Mouse (Mus musculus) E14TG2a.4 (cell line): ENCODE data around the gene Krt10.

Experiments used
- H3K27me3 ChIP-seq: 2 replicates; pipeline ENCODE4 v1.6.1; 2014; ENCODE audit warnings: low read length, control low read depth; ENCODE audit not compliant: insufficient read depth
- H3K36me3 ChIP-seq: 2 replicates; pipeline ENCODE4 v1.6.1; 2014; ENCODE audit warnings: low read length, control low read depth; ENCODE audit not compliant: insufficient read depth
- H3K4me1 ChIP-seq: replicated peaks from 2 replicates; pipeline ENCODE4 v1.6.1; 2014; ENCODE audit warnings: low read depth, low read length, control low read depth
- H3K4me3 ChIP-seq: replicated peaks from 2 replicates; pipeline ENCODE4 v1.5.1; 2014; ENCODE audit warnings: mild to moderate bottlenecking, low read length
- H3K9me3 ChIP-seq: 2 replicates; pipeline ENCODE4 v1.6.1; 2014; ENCODE audit warnings: low read length, control low read depth
- CTCF ChIP-seq: conservative IDR thresholded peaks from 2 replicates; pipeline ENCODE4 v1.5.1; 2014; ENCODE audit warnings: low read length
- NANOG ChIP-seq: IDR thresholded peaks from 2 replicates; pipeline ENCODE4 v1.6.1; 2014; ENCODE audit warnings: borderline replicate concordance, low read length, mixed read lengths
- POU5F1 ChIP-seq: IDR thresholded peaks from 2 replicates; pipeline ENCODE4 v1.6.1; 2014; ENCODE audit warnings: low read length, borderline replicate concordance

Gene Krt10

GRCm38 (mm10) chr11:99364412-99364811 is 24.8 kb downstream of the Krt10 start:
- no peaks in the 10 kb centered on the region for H3K9me3 ChIP-seq
- no peaks in the 10 kb centered on the region for H3K36me3 ChIP-seq
- H3K4me1 ChIP-seq: peaks cover 8% of the 10 kb centered on the region
- no peaks in the 10 kb centered on the region; the same call in 1 of the 2 replicates for H3K27me3 ChIP-seq
- peak; percentile 85 for TF ChIP-seq CTCF
- no peak for TF ChIP-seq POU5F1
- no peak overlapping the region for H3K4me3 ChIP-seq

GRCm38 (mm10) chr11:99361423-99361822 is 27.7 kb downstream of the Krt10 start:
- Histone ChIP-seq H3K4me3 (no peak overlapping the region), H3K9me3 (no peaks in the 10 kb centered on the region), H3K4me1 (peaks cover 4% of the 10 kb centered on the region), H3K36me3 (no peaks in the 10 kb centered on the region), H3K27me3 (peaks cover 3% of the 10 kb centered on the region; the same call in 1 of the 2 replicates)
- TF ChIP-seq CTCF (no peak), NANOG (no peak), POU5F1 (no peak)

GRCm38 (mm10) chr11:99351004-99351403 is 38.2 kb downstream of the Krt10 start, which contains the start of gene Krt27:
Gene Krt27 (minus strand): TSS chr11:99351104.
- H3K4me1 ChIP-seq: 0 out of 2 replicates have a peak, but pooled peaks cover 8% of the 10 kb centered on the region
- H3K36me3 ChIP-seq: no peaks in the 10 kb centered on the region
- H3K4me3 ChIP-seq: peak within 1 kb of the TSS; percentile 51
- H3K27me3 ChIP-seq: peaks cover 26% of the 10 kb centered on the region
- TF ChIP-seq POU5F1 (no peak), NANOG (no peak), CTCF (no peak)
- no peaks in the 10 kb centered on the region for H3K9me3 ChIP-seq

- TF ChIP-seq CTCF: no peak
- TF ChIP-seq POU5F1: no peak
- Histone ChIP-seq H3K36me3 (no peaks in the 10 kb centered on the region), H3K27me3 (0 out of 2 replicates have a peak, but pooled peaks cover 3% of the 10 kb centered on the region)
Measured at GRCm38 (mm10) chr11:99339299-99339847, 49.8 kb downstream of the Krt10 start.

GRCm38 (mm10) chr11:99337866-99338265 is 51.3 kb downstream of the Krt10 start, which contains the start of gene Krt26:
Gene Krt26 (minus strand): TSS chr11:99337966.
- no peaks in the 10 kb centered on the region for H3K9me3 ChIP-seq
- no peak for TF ChIP-seq CTCF
- no peak for TF ChIP-seq NANOG
- TF ChIP-seq POU5F1: no peak
- H3K36me3 ChIP-seq: no peaks in the 10 kb centered on the region
- H3K4me1 ChIP-seq: no peaks in the 10 kb centered on the region
- 0 out of 2 replicates have a peak, but pooled peaks cover 3% of the 10 kb centered on the region for H3K27me3 ChIP-seq
- no peak within 1 kb of the TSS for H3K4me3 ChIP-seq

More at GRCm38 (mm10) chr11:99339299-99339847, 49.8 kb downstream of the Krt10 start:
- Histone ChIP-seq H3K9me3 (no peaks in the 10 kb centered on the region), H3K4me3 (no peak overlapping the region), H3K4me1 (no peaks in the 10 kb centered on the region)
